In the genomic region with DNA sequence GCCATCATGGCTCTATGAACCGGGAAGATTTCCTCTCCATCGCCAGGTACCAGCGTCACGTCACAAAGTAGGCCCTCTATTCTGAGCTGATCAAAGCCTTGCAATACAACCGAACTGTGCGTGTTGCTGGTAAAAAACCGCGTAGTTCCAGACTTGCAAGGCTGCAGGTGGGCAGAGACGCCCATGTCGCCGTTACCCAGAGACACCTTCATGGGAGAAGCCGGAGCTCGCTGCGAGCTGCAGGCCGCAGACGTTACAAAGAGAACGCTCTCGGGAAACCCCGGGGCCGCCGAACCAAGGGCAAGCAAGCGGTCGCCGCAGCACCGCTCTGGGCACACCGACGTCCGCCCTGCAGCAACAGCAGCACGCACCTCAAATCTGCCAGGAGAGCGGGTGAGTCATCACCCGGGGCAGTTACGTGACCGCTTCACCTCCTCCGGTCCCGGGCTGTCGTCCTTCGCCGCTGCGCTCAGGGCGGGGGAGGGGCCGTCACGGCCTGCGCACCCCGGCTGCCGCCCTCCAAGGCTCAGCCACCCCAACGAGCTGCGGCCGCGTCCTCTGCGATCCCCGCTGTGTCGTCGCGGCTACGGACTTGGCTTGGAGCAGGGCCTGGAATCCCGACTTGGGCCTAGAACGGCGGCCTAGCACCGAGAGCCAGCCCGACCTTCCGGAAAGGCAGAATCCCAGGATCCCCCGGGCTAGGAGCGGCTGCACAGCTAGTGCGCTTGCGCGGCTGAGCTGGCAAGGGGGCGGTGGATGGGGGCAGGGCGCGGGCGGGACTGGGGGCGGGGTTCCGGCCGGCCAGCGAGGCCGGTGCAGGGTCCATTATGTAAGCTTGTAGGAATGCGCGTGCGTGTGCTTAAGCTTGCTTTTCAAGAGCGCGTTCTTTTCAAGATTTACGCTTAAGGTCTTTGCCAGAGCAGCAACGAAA, we compare ENCODE assay signal across 8 mouse cellular contexts. TPM values are rescaled to one million over a fixed set of nuclear protein-coding genes. Genes with fewer than 3 reads are reported as not detected.
A peak's percentile ranks its signal among the peaks of the same experiment; 100 is the strongest.
DNase-seq lines count a peak whose midpoint lies in the region; ATAC-seq and TF ChIP-seq lines count a peak whose summit lies in the region.

A gene (plus strand): TSS at position 15 of the 931 bp plus-strand sequence.
A gene (minus strand): TSS at position 675 of the 931 bp plus-strand sequence.

- TF ChIP-seq CTCF in cortical plate, adult 2 months (IDR thresholded peaks at IDR 0.05; ENCODE audit: extremely low read depth, insufficient read depth, low read length) = no peak

- H3K4me3 ChIP-seq in cortical plate, adult 2 months (ENCODE audit: insufficient read depth, low read length) = peak within 1 kb of the TSS; percentile 84

- DNase-seq in gastrocnemius, adult 8-10 months (ENCODE audit: low spot score in 2 of 2) = peak; percentile 77 to 86
- peak; percentile 90 for DNase-seq in induced T-regulatory cell, adult 2 months (ENCODE audit: low read depth)
- peak; percentile 61 to 84 for DNase-seq in left cerebral cortex, adult 9 months (ENCODE audit: low spot score in 2 of 2)
- peak; percentile 92 for DNase-seq in right cerebral cortex, postnatal 14 days
- DNase-seq in urinary bladder, postnatal 36 days (ENCODE audit: low spot score in 2 of 2) = peak; percentile 81 to 91

- TF ChIP-seq POLR2A in cortical plate, adult 2 months (IDR thresholded peaks at IDR 0.05; ENCODE audit: extremely low read depth, insufficient read depth, low read length) = peak; percentile 82

- H3K4me1 ChIP-seq in cortical plate, adult 2 months (ENCODE audit: control insufficient read depth, insufficient read depth, low read length) = peaks cover 7% of the 10 kb centered on the region

- peak; percentile 84 for ATAC-seq in activated CD4-positive, CD25-positive, alpha-beta regulatory T cell, adult 4 months
- ATAC-seq in megakaryocyte progenitor cell, adult 5-6 weeks (replicated peaks; ENCODE audit: poor library complexity) = peak; percentile 81

- peak within 1 kb of the TSS; percentile 99 for H3K27ac ChIP-seq in cortical plate, adult 2 months (ENCODE audit: insufficient read depth, low read length)

RNA-seq across cellular contexts. Expression of the first gene that starts in this region (rescaled TPM):
- not detected for polyA plus RNA-seq in activated CD4-positive, CD25-positive, alpha-beta regulatory T cell, adult 4 months (2017; shearing (Covaris generic))
- 0.61 and 1.2 TPM in 2 replicates for polyA plus RNA-seq in cortical plate, adult 2 months (2012; rRNA removed)
- under 1 TPM in 3 of 4 experiments, not detected in 1; 0.24 to 0.51 (median 0.38) TPM for total RNA-seq in gastrocnemius, adult 8-10 months (2022)
- total RNA-seq in megakaryocyte progenitor cell, adult 5-6 weeks (2015) = 0.56 TPM in 1 of 2 replicates, not detected in the other
- total RNA-seq in megakaryocyte progenitor cell, adult 5-6 weeks (2017) = 1.2 and 1.5 TPM in 2 replicates

RNA-seq across cellular contexts. Expression of the second gene that starts in this region (rescaled TPM):
- polyA plus RNA-seq in activated CD4-positive, CD25-positive, alpha-beta regulatory T cell, adult 4 months (2017; shearing (Covaris generic)) = 10 to 100 TPM; 31.9 to 33.2 TPM
- polyA plus RNA-seq in cortical plate, adult 2 months (2012; rRNA removed) = 38.5 and 40.5 TPM in 2 replicates
- total RNA-seq in gastrocnemius, adult 8-10 months (2022) = 10 to 100 TPM; 54.5 to 64.5 (median 57.9) TPM
- total RNA-seq in megakaryocyte progenitor cell, adult 5-6 weeks (2015) = 48.8 and 49.8 TPM in 2 replicates
- 70.2 and 85.6 TPM in 2 replicates for total RNA-seq in megakaryocyte progenitor cell, adult 5-6 weeks (2017)

Comparison
In these comparisons a context has a peak if more than half of its experiments do, and no peak if none do; other contexts are left out.
1. Peak in every context shown above with its lines: DNase-seq, ATAC-seq, H3K4me3 ChIP-seq and H3K27ac ChIP-seq.